Mouse (Mus musculus): ENCODE data around the gene Ccdc106. TPM values are rescaled to one million over a fixed set of nuclear protein-coding genes. Genes with fewer than 3 reads are reported as not detected.
A peak's percentile ranks its signal among the peaks of the same experiment; 100 is the strongest.
"Not testable (repeated sequence)": the region's sequence is repeated elsewhere in the genome, so short reads cannot be mapped to it uniquely, and the experiment has no call there.

Gene Ccdc106
- polyA plus RNA-seq, 1 experiment from 2014 or later, result 2.9 TPM

- Histone ChIP-seq H3K4me2 (peak overlapping the region; percentile 83), H3K4me1 (ENCODE audit: control insufficient read depth, insufficient read depth, low read length) (peaks cover 11% of the 10 kb centered on the region; the same call in 1 of the 2 replicates), H3K27ac (ENCODE audit: low read depth, low read length) (peak overlapping the region; percentile 96), H3K4me3 (ENCODE audit: low read depth, low read length) (peak overlapping the region; percentile 90), H3K36me3 (ENCODE audit: control insufficient read depth, insufficient read depth, low read length) (peaks cover 10% of the 10 kb centered on the region), H3K9ac (ENCODE audit: low read depth, low read length) (peak overlapping the region; percentile 98)
- ATAC-seq (replicated peaks; ENCODE audit: insufficient number of reproducible peaks, low FRiP score, low TSS enrichment); H3K9me3 ChIP-seq (replicated peaks; ENCODE audit: control insufficient read depth, low read length); H3K27me3 ChIP-seq (ENCODE audit: control insufficient read depth, insufficient read depth, low read length): not testable (repeated sequence)
- WGBS (ENCODE audit: insufficient replicate concordance), result 28% methylated on average over 8 of the region's 8 CpGs
Measured at GRCm38 (mm10) chr7:5019576-5019975, 777 bp upstream of the Ccdc106 start.

GRCm38 (mm10) chr7:5020685-5021084 lies 332 bp downstream of the Ccdc106 start:
- Histone ChIP-seq H3K4me1 (ENCODE audit: control insufficient read depth, insufficient read depth, low read length) (peaks cover 11% of the 10 kb centered on the region; the same call in 1 of the 2 replicates), H3K36me3 (ENCODE audit: control insufficient read depth, insufficient read depth, low read length) (peaks cover 10% of the 10 kb centered on the region)

GRCm38 (mm10) chr7:5021197-5021596 lies 844 bp downstream of the Ccdc106 start:
- no peak for ATAC-seq (replicated peaks; ENCODE audit: insufficient number of reproducible peaks, low FRiP score, low TSS enrichment)
- peak overlapping the region; percentile 98 for H3K9ac ChIP-seq (ENCODE audit: low read depth, low read length)
- peak overlapping the region; percentile 96 for H3K27ac ChIP-seq (ENCODE audit: low read depth, low read length)
- H3K4me1 ChIP-seq (ENCODE audit: control insufficient read depth, insufficient read depth, low read length), result peaks cover 9% of the 10 kb centered on the region; the same call in 1 of the 2 replicates
- WGBS (ENCODE audit: insufficient replicate concordance), result 48% methylated on average over 5 of the region's 5 CpGs
- H3K36me3 ChIP-seq (ENCODE audit: control insufficient read depth, insufficient read depth, low read length), result peaks cover 10% of the 10 kb centered on the region
- H3K27me3 ChIP-seq (ENCODE audit: control insufficient read depth, insufficient read depth, low read length), result no peaks in the 10 kb centered on the region
- peak overlapping the region; percentile 83 for H3K4me2 ChIP-seq
- H3K9me3 ChIP-seq (replicated peaks; ENCODE audit: control insufficient read depth, low read length), result no peaks in the 10 kb centered on the region
- peak overlapping the region; percentile 90 for H3K4me3 ChIP-seq (ENCODE audit: low read depth, low read length)

More at GRCm38 (mm10) chr7:5020685-5021084, 332 bp downstream of the Ccdc106 start:
- Histone ChIP-seq H3K9me3 (replicated peaks; ENCODE audit: control insufficient read depth, low read length) (no peaks in the 10 kb centered on the region), H3K27ac (ENCODE audit: low read depth, low read length) (peak overlapping the region; percentile 96), H3K9ac (ENCODE audit: low read depth, low read length) (peak overlapping the region; percentile 98), H3K4me2 (peak overlapping the region; percentile 83), H3K27me3 (ENCODE audit: control insufficient read depth, insufficient read depth, low read length) (no peaks in the 10 kb centered on the region), H3K4me3 (ENCODE audit: low read depth, low read length) (peak overlapping the region; percentile 90)
- ATAC-seq (replicated peaks; ENCODE audit: insufficient number of reproducible peaks, low FRiP score, low TSS enrichment), result peak; percentile 11
- WGBS (ENCODE audit: insufficient replicate concordance), result under 1% methylated on average over 13 of the region's 15 CpGs

GRCm38 (mm10) chr7:5029543-5029942 lies 9.2 kb downstream of the Ccdc106 start:
- H3K36me3 ChIP-seq (ENCODE audit: control insufficient read depth, insufficient read depth, low read length), result peaks cover 63% of the 10 kb centered on the region
- H3K4me2 ChIP-seq, result no peak overlapping the region
- H3K9me3 ChIP-seq (replicated peaks; ENCODE audit: control insufficient read depth, low read length), result peaks cover 40% of the 10 kb centered on the region
- 87% methylated on average over 22 of the region's 22 CpGs for WGBS (ENCODE audit: insufficient replicate concordance)
- no peak for ATAC-seq (replicated peaks; ENCODE audit: insufficient number of reproducible peaks, low FRiP score, low TSS enrichment)
- H3K4me1 ChIP-seq (ENCODE audit: control insufficient read depth, insufficient read depth, low read length), result no peaks in the 10 kb centered on the region
- H3K4me3 ChIP-seq (ENCODE audit: low read depth, low read length), result no peak overlapping the region
- no peak overlapping the region for H3K27ac ChIP-seq (ENCODE audit: low read depth, low read length)
- H3K9ac ChIP-seq (ENCODE audit: low read depth, low read length), result no peak overlapping the region
- H3K27me3 ChIP-seq (ENCODE audit: control insufficient read depth, insufficient read depth, low read length), result no peaks in the 10 kb centered on the region

- Histone ChIP-seq H3K27me3 (ENCODE audit: control insufficient read depth, insufficient read depth, low read length) (no peaks in the 10 kb centered on the region), H3K36me3 (ENCODE audit: control insufficient read depth, insufficient read depth, low read length) (peaks cover 67% of the 10 kb centered on the region), H3K4me2 (no peak overlapping the region), H3K9me3 (replicated peaks; ENCODE audit: control insufficient read depth, low read length) (peaks cover 40% of the 10 kb centered on the region), H3K4me3 (ENCODE audit: low read depth, low read length) (no peak overlapping the region), H3K4me1 (ENCODE audit: control insufficient read depth, insufficient read depth, low read length) (no peaks in the 10 kb centered on the region), H3K27ac (ENCODE audit: low read depth, low read length) (no peak overlapping the region), H3K9ac (ENCODE audit: low read depth, low read length) (no peak overlapping the region)
- no peak for ATAC-seq (replicated peaks; ENCODE audit: insufficient number of reproducible peaks, low FRiP score, low TSS enrichment)
- WGBS (ENCODE audit: insufficient replicate concordance), result 86% methylated on average over 21 of the region's 21 CpGs
Measured at GRCm38 (mm10) chr7:5029946-5030345, 9.6 kb downstream of the Ccdc106 start.

GRCm38 (mm10) chr7:5030554-5031275 lies 10.4 kb downstream of the Ccdc106 start:
- Histone ChIP-seq H3K36me3 (ENCODE audit: control insufficient read depth, insufficient read depth, low read length) (peaks cover 75% of the 10 kb centered on the region), H3K4me2 (no peak overlapping the region), H3K4me3 (ENCODE audit: low read depth, low read length) (no peak overlapping the region), H3K27me3 (ENCODE audit: control insufficient read depth, insufficient read depth, low read length) (no peaks in the 10 kb centered on the region), H3K4me1 (ENCODE audit: control insufficient read depth, insufficient read depth, low read length) (no peaks in the 10 kb centered on the region), H3K9me3 (replicated peaks; ENCODE audit: control insufficient read depth, low read length) (peaks cover 40% of the 10 kb centered on the region), H3K27ac (ENCODE audit: low read depth, low read length) (no peak overlapping the region), H3K9ac (ENCODE audit: low read depth, low read length) (no peak overlapping the region)
- WGBS (ENCODE audit: insufficient replicate concordance), result 78% methylated on average over 63 of the region's 63 CpGs
- ATAC-seq (replicated peaks; ENCODE audit: insufficient number of reproducible peaks, low FRiP score, low TSS enrichment), result no peak

GRCm38 (mm10) chr7:5031496-5031895 lies 11.1 kb downstream of the Ccdc106 start:
- no peak overlapping the region for H3K9ac ChIP-seq (ENCODE audit: low read depth, low read length)
- no peak overlapping the region for H3K27ac ChIP-seq (ENCODE audit: low read depth, low read length)
- 72% methylated on average over 46 of the region's 46 CpGs for WGBS (ENCODE audit: insufficient replicate concordance)
- H3K9me3 ChIP-seq (replicated peaks; ENCODE audit: control insufficient read depth, low read length), result peaks cover 40% of the 10 kb centered on the region
- H3K4me1 ChIP-seq (ENCODE audit: control insufficient read depth, insufficient read depth, low read length), result no peaks in the 10 kb centered on the region
- no peak overlapping the region for H3K4me3 ChIP-seq (ENCODE audit: low read depth, low read length)
- H3K36me3 ChIP-seq (ENCODE audit: control insufficient read depth, insufficient read depth, low read length), result peaks cover 77% of the 10 kb centered on the region
- no peaks in the 10 kb centered on the region for H3K27me3 ChIP-seq (ENCODE audit: control insufficient read depth, insufficient read depth, low read length)
- no peak overlapping the region for H3K4me2 ChIP-seq
- no peak for ATAC-seq (replicated peaks; ENCODE audit: insufficient number of reproducible peaks, low FRiP score, low TSS enrichment)

- ATAC-seq (replicated peaks; ENCODE audit: insufficient number of reproducible peaks, low FRiP score, low TSS enrichment), result no peak
- peaks cover 4% of the 10 kb centered on the region; the same call in 1 of the 2 replicates for H3K4me1 ChIP-seq (ENCODE audit: control insufficient read depth, insufficient read depth, low read length)
Measured at GRCm38 (mm10) chr7:5033818-5034217, 13.5 kb downstream of the Ccdc106 start, which contains the start of gene 4632433K11Rik. Gene 4632433K11Rik, plus strand, starts transcription at chr7:5034118.

More at GRCm38 (mm10) chr7:5033818-5034217, 13.5 kb downstream of the Ccdc106 start, which contains the start of gene 4632433K11Rik:
- H3K4me3 ChIP-seq (ENCODE audit: low read depth, low read length), result no peak within 1 kb of the TSS
- H3K36me3 ChIP-seq (ENCODE audit: control insufficient read depth, insufficient read depth, low read length), result peaks cover 68% of the 10 kb centered on the region
- no peak within 1 kb of the TSS for H3K4me2 ChIP-seq
- no peaks in the 10 kb centered on the region for H3K27me3 ChIP-seq (ENCODE audit: control insufficient read depth, insufficient read depth, low read length)
- H3K27ac ChIP-seq (ENCODE audit: low read depth, low read length), result no peak within 1 kb of the TSS
- WGBS (ENCODE audit: insufficient replicate concordance), result 94% methylated on average over 3 of the region's 3 CpGs
- no peak within 1 kb of the TSS for H3K9ac ChIP-seq (ENCODE audit: low read depth, low read length)
- peaks cover 36% of the 10 kb centered on the region for H3K9me3 ChIP-seq (replicated peaks; ENCODE audit: control insufficient read depth, low read length)
